Mouse (Mus musculus): Measurements from ENCODE around the gene Tprkb. TPM values are rescaled to one million over a fixed set of nuclear protein-coding genes. Genes with fewer than 3 reads are reported as not detected.
"Not testable (repeated sequence)": the region's sequence is repeated elsewhere in the genome, so short reads cannot be mapped to it uniquely, and the experiment has no call there.

Gene Tprkb
- polyA plus RNA-seq, 1 experiment from 2014 or later: 47.6 TPM

DNA sequence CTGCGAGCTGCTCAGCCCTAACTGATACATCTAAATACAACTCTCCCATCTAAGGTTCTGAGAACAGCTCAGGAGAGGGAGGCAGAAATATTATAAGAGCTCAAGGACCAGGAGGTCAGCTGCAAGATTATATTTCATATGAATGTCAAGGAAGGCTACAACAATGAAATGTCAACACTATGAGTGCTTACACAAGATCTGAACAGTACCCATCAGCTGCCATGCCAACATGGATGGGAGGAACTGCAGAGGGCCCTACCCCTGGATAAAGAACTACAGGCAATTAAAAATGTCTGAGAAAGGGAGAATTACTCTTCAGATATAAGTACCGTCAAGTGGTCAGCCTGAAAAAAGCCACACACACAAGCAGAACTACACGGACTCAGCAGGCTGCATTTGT, 45.9 kb downstream of the Tprkb start:
- Histone ChIP-seq H3K27me3 (no peaks in the 10 kb centered on the region), H3K4me1 (peaks cover 18% of the 10 kb centered on the region), H3K36me3 (ENCODE audit: poor library complexity, severe bottlenecking) (peaks cover 50% of the 10 kb centered on the region), H3K4me3 (no peak overlapping the region), H3K4me2 (no peak overlapping the region), H3K27ac (no peak overlapping the region), H3K9me3 (replicated peaks) (no peaks in the 10 kb centered on the region), H3K9ac (no peak overlapping the region)
- 85% methylated on average over 3 of the region's 3 CpGs for WGBS
- no peak for ATAC-seq

DNA sequence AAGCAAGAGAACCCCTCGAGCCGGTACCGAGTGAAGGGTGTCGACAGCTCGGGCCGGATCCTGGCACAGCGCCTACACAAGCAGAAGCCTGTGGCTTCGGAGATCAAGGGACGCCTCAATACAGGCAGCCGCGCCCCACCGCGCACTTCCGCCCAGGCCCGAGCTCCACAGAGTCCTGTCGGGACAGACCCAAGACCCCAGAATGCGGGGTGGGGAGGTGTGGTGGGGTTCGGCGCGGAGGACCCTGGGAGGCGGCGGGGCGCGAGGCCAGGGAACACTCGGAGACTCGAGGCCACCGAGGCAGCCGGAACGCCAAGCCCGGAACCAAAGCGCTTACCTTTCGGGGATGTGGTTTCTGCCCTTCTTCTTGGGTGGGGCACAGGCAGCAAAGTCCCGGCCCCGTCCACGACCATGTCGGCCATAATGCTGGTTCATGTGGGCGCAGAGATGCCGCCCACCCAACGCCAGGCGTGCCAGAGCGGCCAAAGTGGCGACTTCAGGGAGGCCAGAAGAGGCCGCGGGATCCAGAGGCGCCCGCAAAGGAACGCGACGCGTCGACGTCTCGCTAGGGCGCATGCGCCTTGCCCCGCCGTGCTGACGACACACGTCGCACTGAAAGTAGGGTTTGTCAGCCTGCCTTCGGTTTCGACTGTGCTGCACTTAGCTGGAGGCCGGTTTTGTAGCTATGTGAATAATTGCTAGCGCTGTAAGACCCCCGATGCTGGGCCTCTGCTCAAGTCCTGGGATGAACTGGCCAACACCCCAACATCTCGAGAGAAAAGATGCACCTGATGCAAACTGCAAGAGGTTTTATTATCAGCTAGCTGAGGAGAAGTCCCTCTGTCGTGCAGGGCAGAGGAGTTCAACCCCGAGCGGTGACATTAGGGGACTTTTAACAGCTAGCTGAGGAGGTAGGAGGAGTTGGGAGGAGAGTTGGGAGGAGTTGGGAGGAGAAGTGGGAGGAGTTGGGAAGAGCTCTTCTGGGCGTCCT, 49.7 kb downstream of the Tprkb start, which contains the start of gene Dusp11:
Gene Dusp11 (minus strand): TSS at position 567 of the 991 bp plus-strand sequence.
- WGBS: under 1% methylated on average over 70 of the region's 70 CpGs
- H3K9ac ChIP-seq: peak within 1 kb of the TSS; percentile 94
- H3K4me1 ChIP-seq: peaks cover 18% of the 10 kb centered on the region
- peak; percentile 97 for ATAC-seq
- H3K4me2 ChIP-seq: peak within 1 kb of the TSS; percentile 83
- H3K27ac ChIP-seq: peak within 1 kb of the TSS; percentile 95
- H3K36me3 ChIP-seq (ENCODE audit: poor library complexity, severe bottlenecking): peaks cover 20% of the 10 kb centered on the region
- H3K27me3 ChIP-seq: no peaks in the 10 kb centered on the region
- no peaks in the 10 kb centered on the region for H3K9me3 ChIP-seq (replicated peaks)
- H3K4me3 ChIP-seq: peak within 1 kb of the TSS; percentile 93

DNA sequence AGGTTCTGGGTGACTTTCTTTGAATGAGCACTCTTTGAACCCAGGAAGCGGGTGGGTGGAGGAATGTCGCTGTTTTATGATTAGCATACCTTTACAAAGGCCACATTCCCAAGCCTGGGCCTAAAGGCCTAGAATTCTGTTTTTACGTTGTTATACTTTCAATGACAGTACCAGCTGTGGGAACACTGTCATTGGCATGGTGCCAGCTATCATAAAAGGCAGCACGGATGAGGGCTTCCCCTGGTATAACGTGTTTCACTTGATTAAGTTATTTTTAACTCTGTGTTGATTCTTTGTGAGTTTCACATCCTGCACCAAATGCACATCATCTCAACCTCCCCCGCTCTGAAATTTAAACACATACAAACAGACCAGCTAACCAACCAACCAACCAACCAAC, 54.4 kb downstream of the Tprkb start:
- not testable (repeated sequence) for H3K9ac ChIP-seq; H3K27ac ChIP-seq; H3K4me1 ChIP-seq; H3K4me3 ChIP-seq; ATAC-seq; H3K36me3 ChIP-seq (ENCODE audit: poor library complexity, severe bottlenecking); H3K4me2 ChIP-seq; H3K27me3 ChIP-seq; H3K9me3 ChIP-seq (replicated peaks)
- WGBS: 31% methylated on average over 6 of the region's 6 CpGs

DNA sequence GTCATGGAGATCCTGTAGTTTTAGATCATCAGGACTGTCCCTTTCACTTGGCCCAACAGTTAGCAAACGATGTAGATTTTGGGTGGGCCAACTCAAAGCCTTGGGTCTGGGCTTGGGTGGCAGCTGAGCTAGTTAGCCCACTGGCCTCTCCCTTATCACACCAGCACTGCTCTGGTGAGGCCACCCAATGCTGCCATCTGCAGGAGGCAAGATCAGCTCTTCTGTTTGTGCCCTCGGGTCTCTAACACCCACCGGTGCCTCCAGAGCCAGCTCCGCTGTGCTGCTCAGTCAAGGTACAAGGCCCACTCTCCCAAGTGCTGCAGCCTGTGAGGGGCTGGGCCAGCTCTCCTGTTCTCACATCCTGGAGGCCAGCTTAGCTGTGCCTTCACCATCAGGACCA, 55.0 kb downstream of the Tprkb start:
- H3K9me3 ChIP-seq (replicated peaks): no peaks in the 10 kb centered on the region
- no peak for ATAC-seq
- H3K27me3 ChIP-seq: no peaks in the 10 kb centered on the region
- no peak overlapping the region for H3K4me3 ChIP-seq
- H3K4me2 ChIP-seq: no peak overlapping the region
- no peaks in the 10 kb centered on the region for H3K36me3 ChIP-seq (ENCODE audit: poor library complexity, severe bottlenecking)
- 79% methylated on average over 4 of the region's 4 CpGs for whole genome bisulfite sequencing
- H3K27ac ChIP-seq: no peak overlapping the region
- H3K9ac ChIP-seq: no peak overlapping the region
- no peaks in the 10 kb centered on the region for H3K4me1 ChIP-seq

DNA sequence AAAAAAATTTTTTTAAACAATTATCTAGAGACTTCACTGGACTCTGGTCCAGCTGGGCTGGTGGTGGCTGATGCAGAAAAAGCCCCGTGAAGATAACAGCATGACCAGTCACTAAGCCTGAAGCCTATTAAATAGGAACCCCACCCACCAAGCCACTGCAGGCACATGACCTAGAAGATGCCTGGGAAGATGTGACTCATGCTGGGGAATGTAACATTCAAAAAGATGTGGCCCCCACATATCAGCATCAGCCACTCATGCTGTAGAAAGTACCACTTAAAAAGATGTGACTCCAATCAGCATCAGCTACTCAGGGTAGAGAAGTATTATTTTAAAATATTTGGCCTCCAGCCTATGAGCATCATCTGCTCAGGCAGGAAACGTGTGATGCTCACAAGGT, 58.2 kb downstream of the Tprkb start:
- H3K9ac ChIP-seq: no peak overlapping the region

DNA sequence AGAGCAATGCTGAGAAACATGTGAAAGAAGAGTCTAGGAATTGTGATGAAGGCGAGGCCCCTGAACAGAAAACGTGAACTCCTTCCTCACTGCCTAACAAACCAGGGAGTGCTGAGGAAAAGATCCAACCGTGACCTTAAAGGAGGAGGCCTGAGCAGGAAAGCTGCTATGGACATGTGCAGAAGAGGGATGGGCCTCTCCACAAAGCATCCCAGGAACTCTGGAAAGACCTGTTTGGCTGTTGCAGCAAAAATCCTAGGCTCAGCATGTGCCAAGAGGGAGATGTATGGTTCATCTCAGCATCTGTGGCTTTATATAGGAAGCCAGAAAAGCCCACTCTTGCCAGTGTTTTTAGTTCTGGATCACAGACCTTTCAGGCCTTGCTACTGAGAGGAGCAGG, 61.0 kb downstream of the Tprkb start:
- no peaks in the 10 kb centered on the region for H3K4me1 ChIP-seq
- ATAC-seq: no peak
- no peak overlapping the region for H3K4me2 ChIP-seq
- no peak overlapping the region for H3K27ac ChIP-seq
- WGBS: 85% methylated on average over 3 of the region's 3 CpGs
- H3K36me3 ChIP-seq (ENCODE audit: poor library complexity, severe bottlenecking): no peaks in the 10 kb centered on the region
- no peak overlapping the region for H3K9ac ChIP-seq
- H3K27me3 ChIP-seq: no peaks in the 10 kb centered on the region
- H3K4me3 ChIP-seq: no peak overlapping the region
- no peaks in the 10 kb centered on the region for H3K9me3 ChIP-seq (replicated peaks)

More for the DNA sequence above, 58.2 kb downstream of the Tprkb start:
- 67% methylated on average over 2 of the region's 2 CpGs for WGBS
- H3K9me3 ChIP-seq (replicated peaks): no peaks in the 10 kb centered on the region
- no peaks in the 10 kb centered on the region for H3K27me3 ChIP-seq
- no peak for ATAC-seq
- H3K4me1 ChIP-seq: no peaks in the 10 kb centered on the region
- no peak overlapping the region for H3K4me3 ChIP-seq
- H3K27ac ChIP-seq: no peak overlapping the region
- H3K36me3 ChIP-seq (ENCODE audit: poor library complexity, severe bottlenecking): no peaks in the 10 kb centered on the region
- H3K4me2 ChIP-seq: no peak overlapping the region

DNA sequence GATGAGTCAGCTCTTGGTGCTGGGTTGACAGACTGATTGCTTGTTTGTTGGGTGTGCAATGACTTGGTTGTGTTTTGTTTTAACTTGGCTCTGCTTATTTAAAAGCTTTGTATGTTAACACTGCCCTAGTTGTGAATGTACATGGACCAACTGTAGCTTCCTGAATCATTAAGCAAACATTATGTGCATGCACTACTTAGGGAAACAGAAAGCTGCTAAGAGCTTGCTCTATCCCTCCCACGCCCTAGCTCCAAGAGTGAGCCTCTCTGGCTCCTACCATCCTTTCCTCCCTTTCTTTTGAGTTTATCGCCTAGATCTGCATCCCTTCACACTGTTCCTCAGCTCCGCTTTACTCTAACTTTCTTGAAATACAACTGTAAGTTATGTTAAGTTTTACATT, 61.7 kb downstream of the Tprkb start:
- no peak for ATAC-seq
- Histone ChIP-seq H3K9me3 (replicated peaks) (no peaks in the 10 kb centered on the region), H3K4me3 (no peak overlapping the region), H3K27ac (no peak overlapping the region), H3K4me2 (no peak overlapping the region), H3K9ac (no peak overlapping the region), H3K4me1 (no peaks in the 10 kb centered on the region), H3K27me3 (no peaks in the 10 kb centered on the region), H3K36me3 (ENCODE audit: poor library complexity, severe bottlenecking) (no peaks in the 10 kb centered on the region)
- WGBS: 83% methylated on average over 3 of the region's 3 CpGs

DNA sequence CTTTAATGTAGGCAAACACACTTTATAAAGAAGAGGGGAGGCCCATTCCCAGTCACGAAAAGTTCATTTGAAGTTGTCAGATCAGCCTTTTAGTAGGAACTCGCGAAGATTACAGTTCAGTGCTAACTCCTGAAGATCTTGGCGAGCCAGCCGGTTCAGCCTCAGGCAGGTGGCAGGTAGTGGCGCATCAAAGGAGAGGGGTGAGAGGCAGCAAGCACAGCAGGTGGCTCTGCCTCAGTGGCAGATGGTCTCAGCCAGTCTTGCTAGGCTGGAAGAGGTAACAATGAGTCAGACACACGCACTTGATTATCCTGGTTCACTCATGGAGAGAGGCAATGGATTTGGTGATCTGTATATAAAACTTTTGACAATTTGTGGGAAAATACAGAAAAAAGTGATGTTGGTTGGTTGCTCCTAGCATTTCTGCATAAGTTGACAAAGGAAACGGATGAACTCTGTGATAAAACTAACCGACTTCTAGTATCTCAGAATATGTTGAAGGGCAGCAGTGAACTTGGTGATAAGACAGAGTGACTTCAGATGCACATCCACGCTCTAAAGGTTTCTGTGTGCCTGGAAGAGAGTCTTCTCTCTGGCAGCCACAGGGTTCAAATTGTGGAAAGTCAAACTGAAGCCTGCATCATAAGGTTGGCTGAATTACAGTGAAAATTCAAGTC, 63.4 kb downstream of the Tprkb start:
- 74% methylated on average over 10 of the region's 10 CpGs for WGBS
- no peaks in the 10 kb centered on the region for H3K27me3 ChIP-seq
- no peak for ATAC-seq

DNA sequence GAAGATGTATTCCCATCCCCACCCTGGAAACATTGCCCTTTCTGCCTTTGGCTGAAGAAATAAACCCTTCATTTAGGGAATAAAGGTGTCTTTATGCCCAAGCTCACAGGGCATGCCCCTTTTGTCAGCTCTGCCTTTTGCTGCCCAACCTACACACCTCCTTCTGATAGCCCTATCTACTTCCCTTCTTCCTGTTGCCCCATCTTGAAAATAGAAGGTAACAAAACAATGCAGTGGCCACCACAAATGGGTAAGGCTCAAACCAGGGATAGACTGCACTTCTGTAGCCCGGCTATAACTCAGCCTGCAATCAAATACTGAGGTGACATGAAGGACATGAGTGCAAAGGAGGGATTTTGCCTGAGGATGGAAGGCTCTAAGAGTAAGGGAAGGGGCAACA, 64.1 kb downstream of the Tprkb start:
- H3K27ac ChIP-seq: no peak overlapping the region
- 81% methylated on average over 1 of the region's 1 CpGs for WGBS
- no peaks in the 10 kb centered on the region for H3K4me1 ChIP-seq
- no peak for ATAC-seq
- no peaks in the 10 kb centered on the region for H3K27me3 ChIP-seq
- H3K4me2 ChIP-seq: no peak overlapping the region
- H3K9me3 ChIP-seq (replicated peaks): no peaks in the 10 kb centered on the region
- H3K4me3 ChIP-seq: no peak overlapping the region
- no peak overlapping the region for H3K9ac ChIP-seq
- H3K36me3 ChIP-seq (ENCODE audit: poor library complexity, severe bottlenecking): no peaks in the 10 kb centered on the region

More for the DNA sequence above, 63.4 kb downstream of the Tprkb start:
- no peak overlapping the region for H3K27ac ChIP-seq
- no peaks in the 10 kb centered on the region for H3K4me1 ChIP-seq
- no peak overlapping the region for H3K4me2 ChIP-seq
- H3K36me3 ChIP-seq (ENCODE audit: poor library complexity, severe bottlenecking): no peaks in the 10 kb centered on the region
- no peak overlapping the region for H3K4me3 ChIP-seq
- H3K9ac ChIP-seq: no peak overlapping the region
- no peaks in the 10 kb centered on the region for H3K9me3 ChIP-seq (replicated peaks)

DNA sequence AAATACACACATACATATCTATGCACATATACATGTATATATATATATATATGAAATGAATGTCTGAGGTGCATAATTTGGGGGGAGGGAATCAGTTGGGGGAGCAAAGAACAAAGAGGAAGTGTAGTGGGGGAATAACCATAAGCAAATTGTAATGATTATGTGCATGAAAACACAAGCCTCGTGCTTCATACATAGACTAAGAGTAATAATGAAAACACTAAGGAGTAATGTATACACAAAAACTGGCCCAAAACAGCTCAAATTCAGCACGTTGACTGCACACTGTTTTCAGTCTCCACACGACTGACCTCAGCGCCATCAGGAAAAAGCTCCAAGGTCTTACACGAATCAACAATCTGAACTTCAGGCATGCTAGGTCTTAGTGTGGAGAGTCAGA, 64.6 kb downstream of the Tprkb start:
- no peaks in the 10 kb centered on the region for H3K27me3 ChIP-seq
- H3K4me1 ChIP-seq: no peaks in the 10 kb centered on the region
- no peaks in the 10 kb centered on the region for H3K9me3 ChIP-seq (replicated peaks)
- no peak overlapping the region for H3K4me3 ChIP-seq
- WGBS: 80% methylated on average over 5 of the region's 5 CpGs
- no peak overlapping the region for H3K9ac ChIP-seq
- no peak for ATAC-seq
- H3K4me2 ChIP-seq: no peak overlapping the region
- H3K36me3 ChIP-seq (ENCODE audit: poor library complexity, severe bottlenecking): no peaks in the 10 kb centered on the region
- H3K27ac ChIP-seq: no peak overlapping the region

DNA sequence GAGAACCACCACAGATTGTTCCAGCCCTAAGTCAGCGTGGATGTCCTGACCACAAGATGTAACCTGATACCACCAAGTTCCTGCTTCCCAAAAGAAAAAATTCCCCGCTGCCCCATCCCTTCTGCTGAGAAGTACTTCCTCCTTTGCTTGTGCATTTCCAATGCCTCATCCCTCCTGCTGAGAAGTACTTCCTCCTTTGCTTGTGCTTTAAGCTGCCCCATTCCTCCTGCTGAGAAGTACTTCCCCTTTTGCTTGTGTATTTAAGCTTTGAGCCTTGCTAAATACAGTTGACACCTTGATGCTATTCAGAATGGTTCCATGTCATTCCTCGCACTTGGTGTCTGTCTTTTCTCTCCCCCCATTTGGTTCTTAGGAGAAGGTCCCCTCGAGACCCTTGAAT, 67.1 kb downstream of the Tprkb start:
- 86% methylated on average over 4 of the region's 4 CpGs for WGBS
- ATAC-seq; H3K36me3 ChIP-seq (ENCODE audit: poor library complexity, severe bottlenecking); H3K27me3 ChIP-seq; H3K4me1 ChIP-seq; H3K4me2 ChIP-seq; H3K9me3 ChIP-seq (replicated peaks); H3K27ac ChIP-seq; H3K4me3 ChIP-seq; H3K9ac ChIP-seq: not testable (repeated sequence)
